Mouse (Mus musculus) small intestine, adult 2 months (tissue): ENCODE results near the gene Bmper. TPM values are rescaled to one million over a fixed set of nuclear protein-coding genes. Genes with fewer than 3 reads are reported as not detected.

Experiments used
- H3K27ac ChIP-seq: fragments of 200-500 bp; 2 replicates; pipeline ENCODE4 v1.5.1; 2012; ENCODE audit warnings: low read depth, low read length, control low read depth, inconsistent platforms; ENCODE audit not compliant: insufficient read depth
- H3K27me3 ChIP-seq: fragments of 200-500 bp; 2 replicates; pipeline ENCODE4 v1.6.1; 2012; ENCODE audit warnings: mild to moderate bottlenecking, moderate library complexity, low read length, inconsistent platforms; ENCODE audit not compliant: control insufficient read depth, insufficient read depth
- H3K36me3 ChIP-seq: fragments of 200-500 bp; 2 replicates; pipeline ENCODE4 v1.6.1; 2012; ENCODE audit warnings: mild to moderate bottlenecking, low read length, control low read depth, inconsistent platforms; ENCODE audit not compliant: control insufficient read depth, insufficient read depth
- H3K4me1 ChIP-seq: fragments of 200-500 bp; 2 replicates; pipeline ENCODE4 v1.6.1; 2012; ENCODE audit warnings: low read length, inconsistent platforms, mixed read lengths; ENCODE audit not compliant: control insufficient read depth, insufficient read depth, insufficient read length
- H3K4me3 ChIP-seq: fragments of 200-500 bp; 2 replicates; pipeline ENCODE4 v1.5.1; 2012; ENCODE audit warnings: low read depth, mild to moderate bottlenecking, control low read depth, inconsistent platforms, low read length, moderate library complexity
- CTCF ChIP-seq: fragments of 200-500 bp; IDR thresholded peaks from 2 replicates; pipeline ENCODE4 v1.5.1; 2012; ENCODE audit warnings: low read depth, mild to moderate bottlenecking, control low read depth, inconsistent platforms, low read length, moderate library complexity, mixed read lengths; ENCODE audit not compliant: insufficient replicate concordance, insufficient read length; ENCODE audit errors: extremely low read depth
- POLR2A ChIP-seq: fragments of 200-500 bp; IDR thresholded peaks from 2 replicates; pipeline ENCODE4 v1.6.1; 2012; ENCODE audit warnings: low read depth, mild to moderate bottlenecking, control low read depth, inconsistent platforms, low read length, moderate library complexity
- WGBS: fragments of 180-500 bp; shearing (Covaris S2); methylation state at CpG from one replicate; pipeline ENCODE4 v1.1.7; 2018; 5-methylcytosine and 5-hydroxymethylcytosine counted together
- polyA plus RNA-seq: library from polyadenylated mRNA; depleted of rRNA; stranded (reverse); fragments of >200 nt; gene quantifications from 2 replicates; pipeline ENCODE4 v1.2.3, GENCODE M21; 2012

Gene Bmper
- polyA plus RNA-seq, 1 experiment, result 0.22 TPM

- Histone ChIP-seq H3K27me3 (no peaks in the 10 kb centered on the region), H3K27ac (no peak overlapping the region), H3K4me1 (no peaks in the 10 kb centered on the region), H3K36me3 (no peaks in the 10 kb centered on the region), H3K4me3 (no peak overlapping the region)
- WGBS, result 87% methylated on average over 5 of the region's 5 CpGs
- no peak for TF ChIP-seq CTCF
Measured at GRCm38 (mm10) chr9:23315631-23316330, 92.9 kb downstream of the Bmper start.

GRCm38 (mm10) chr9:23327830-23328229, 105.0 kb downstream of the Bmper start:
- H3K27me3 ChIP-seq, result no peaks in the 10 kb centered on the region; the same call in 1 of the 2 replicates
- WGBS, result 87% methylated on average over 3 of the region's 3 CpGs
- no peak for TF ChIP-seq POLR2A
- no peak for TF ChIP-seq CTCF
- H3K27ac ChIP-seq, result no peak overlapping the region
- no peak overlapping the region for H3K4me3 ChIP-seq
- H3K36me3 ChIP-seq, result no peaks in the 10 kb centered on the region
- no peaks in the 10 kb centered on the region for H3K4me1 ChIP-seq

DNA sequence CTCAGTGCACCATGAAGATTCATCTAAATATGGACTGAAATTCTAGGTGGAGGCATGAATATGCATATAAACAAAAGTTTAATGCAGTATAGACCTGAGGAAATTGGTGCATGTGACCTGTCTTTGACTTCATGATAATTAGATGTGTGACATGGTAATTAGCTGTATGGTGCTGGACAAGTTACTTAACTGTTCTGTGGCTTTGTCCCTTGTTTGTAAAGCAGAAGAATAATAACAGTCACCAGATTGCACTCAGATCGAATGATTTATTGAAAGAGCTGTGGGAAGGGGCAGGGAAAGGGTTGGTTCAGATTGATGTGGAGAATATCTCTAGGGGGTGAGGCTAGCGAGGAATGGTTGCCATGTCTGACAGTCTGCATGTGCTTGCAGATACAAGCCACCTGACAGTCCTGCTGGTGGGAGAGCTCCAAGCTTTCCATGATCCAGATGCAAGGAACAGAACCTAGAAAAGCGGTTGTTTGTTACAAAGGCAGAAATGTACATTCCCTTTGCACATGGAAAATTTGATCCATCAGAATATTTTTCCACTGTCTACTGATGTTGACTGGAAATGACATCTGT, 110.3 kb downstream of the Bmper start:
- TF ChIP-seq POLR2A (no peak), CTCF (no peak)
- H3K27me3 ChIP-seq, result no peaks in the 10 kb centered on the region; the same call in 1 of the 2 replicates
- H3K4me1 ChIP-seq, result no peaks in the 10 kb centered on the region
- no peaks in the 10 kb centered on the region for H3K36me3 ChIP-seq
- no peak overlapping the region for H3K4me3 ChIP-seq
- H3K27ac ChIP-seq, result no peak overlapping the region
- 69% methylated on average over 3 of the region's 3 CpGs for WGBS

DNA sequence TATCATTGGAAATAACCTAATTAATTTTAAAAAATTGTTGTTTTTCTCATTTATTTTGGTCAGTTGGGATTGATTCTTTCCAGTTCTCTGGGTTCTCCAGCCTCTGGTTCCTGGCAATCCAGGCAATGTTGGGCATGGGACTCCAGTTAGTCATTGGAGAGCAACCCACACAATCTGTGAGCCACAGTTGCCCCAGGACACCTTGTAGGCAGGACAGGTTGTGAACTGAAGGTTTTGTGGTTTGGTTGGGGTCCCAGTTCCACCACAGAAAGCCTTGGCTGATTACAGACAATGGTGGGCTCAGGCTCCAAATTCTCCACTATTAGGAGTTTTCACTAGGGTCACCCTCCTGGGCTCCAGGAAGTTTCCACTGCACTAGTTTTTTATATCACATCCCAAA, 117.7 kb downstream of the Bmper start:
- Histone ChIP-seq H3K27ac (no peak overlapping the region), H3K27me3 (no peaks in the 10 kb centered on the region), H3K4me1 (no peaks in the 10 kb centered on the region), H3K4me3 (no peak overlapping the region), H3K36me3 (no peaks in the 10 kb centered on the region)
- TF ChIP-seq POLR2A (no peak), CTCF (no peak)

DNA sequence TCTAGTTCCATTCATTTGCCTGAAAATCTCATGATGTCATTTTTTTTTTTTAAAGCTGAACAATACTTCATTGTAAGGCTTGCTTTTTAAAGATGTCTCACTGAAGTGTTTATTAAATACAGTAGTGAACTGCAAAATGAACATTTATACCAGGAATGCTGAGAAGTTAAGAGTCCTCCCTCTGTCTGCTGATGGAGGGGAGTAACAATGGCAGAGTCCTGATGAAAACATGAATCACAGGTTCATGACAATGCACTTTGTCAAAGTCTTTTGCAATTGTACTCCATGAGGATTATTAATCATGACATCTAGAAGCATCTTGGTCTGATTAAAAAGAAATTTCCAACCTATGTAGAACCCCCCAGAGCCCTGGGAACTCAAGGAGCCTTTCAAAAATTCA, 118.4 kb downstream of the Bmper start:
- TF ChIP-seq CTCF, result no peak
- no peak for TF ChIP-seq POLR2A

GRCm38 (mm10) chr9:23344353-23344752, 121.5 kb downstream of the Bmper start:
- TF ChIP-seq CTCF (no peak), POLR2A (no peak)
- no peak overlapping the region for H3K27ac ChIP-seq
- H3K36me3 ChIP-seq, result no peaks in the 10 kb centered on the region
- H3K4me3 ChIP-seq, result no peak overlapping the region
- H3K27me3 ChIP-seq, result no peaks in the 10 kb centered on the region
- no peaks in the 10 kb centered on the region for H3K4me1 ChIP-seq

More for the DNA sequence above, 118.4 kb downstream of the Bmper start:
- Histone ChIP-seq H3K36me3 (no peaks in the 10 kb centered on the region), H3K4me1 (no peaks in the 10 kb centered on the region), H3K4me3 (no peak overlapping the region), H3K27ac (no peak overlapping the region), H3K27me3 (no peaks in the 10 kb centered on the region)

DNA sequence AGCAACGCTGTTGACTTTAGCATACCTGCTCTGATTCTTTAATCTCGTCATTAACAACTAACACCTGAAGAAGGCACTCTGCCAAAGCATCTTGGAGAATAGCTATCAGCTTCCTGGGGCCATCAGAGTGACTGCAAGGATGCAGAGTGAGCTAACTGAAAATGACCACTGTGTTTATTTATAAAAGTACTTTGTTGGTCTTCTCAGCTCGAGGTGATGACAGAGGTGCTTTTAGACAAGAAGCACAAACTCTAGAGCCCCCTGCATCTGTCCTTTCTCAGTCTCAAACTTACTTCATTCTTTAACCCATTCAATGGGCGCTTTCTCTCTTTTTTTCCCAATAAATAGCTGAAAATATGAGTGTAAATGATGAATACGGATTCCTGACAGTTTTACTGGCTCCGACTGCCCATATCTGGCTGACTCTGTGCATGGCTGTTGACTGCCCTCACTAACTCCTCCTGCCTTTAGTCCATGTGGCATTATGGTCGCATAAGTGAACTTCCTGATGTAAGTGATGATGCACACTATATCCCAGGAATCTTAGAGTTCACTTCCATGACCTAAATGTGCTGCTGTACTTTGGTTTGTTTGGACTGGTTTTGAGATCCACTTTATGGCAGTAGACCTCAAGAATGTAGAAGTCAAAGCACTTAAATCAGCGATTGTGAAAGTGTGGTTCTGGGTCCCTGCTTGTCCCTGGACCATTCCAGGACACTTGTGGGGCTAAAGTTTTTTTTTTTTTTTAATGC, 122.4 kb downstream of the Bmper start:
- Histone ChIP-seq H3K27ac (no peak overlapping the region), H3K27me3 (no peaks in the 10 kb centered on the region), H3K4me1 (no peaks in the 10 kb centered on the region), H3K4me3 (no peak overlapping the region), H3K36me3 (no peaks in the 10 kb centered on the region)
- TF ChIP-seq CTCF (no peak), POLR2A (no peak)
- 58% methylated on average over 8 of the region's 8 CpGs for WGBS
